Mouse (Mus musculus) lung, embryonic 15.5 days (tissue): ENCODE results near the gene H2-K1. TPM values are rescaled to one million over a fixed set of nuclear protein-coding genes. Genes with fewer than 3 reads are reported as not detected.
A peak's percentile ranks its signal among the peaks of the same experiment; 100 is the strongest.

ENCODE experiments used
- ATAC-seq: fragments of 200-750 bp; cut with Nextera tagmentation; 2 replicates; pipeline ENCODE4 v1.8.0; 2017; ENCODE audit warnings: moderate number of reproducible peaks, borderline replicate concordance; ENCODE audit not compliant: low FRiP score, low TSS enrichment; ENCODE audit errors: extremely low read depth
- H3K27ac ChIP-seq: fragments of 300-500 bp; sonication (generic); 2 replicates; pipeline ENCODE4 v1.5.1; 2015; ENCODE audit warnings: moderate library complexity, mild to moderate bottlenecking, inconsistent platforms
- H3K27me3 ChIP-seq: fragments of 300-500 bp; sonication (generic); 2 replicates; pipeline ENCODE4 v1.6.1; 2015; ENCODE audit warnings: inconsistent platforms
- H3K36me3 ChIP-seq: fragments of 300-500 bp; sonication (generic); 2 replicates; pipeline ENCODE4 v1.6.1; 2015; ENCODE audit warnings: inconsistent platforms
- H3K4me1 ChIP-seq: fragments of 300-500 bp; sonication (generic); 2 replicates; pipeline ENCODE4 v1.6.1; 2015; ENCODE audit warnings: inconsistent platforms
- H3K4me2 ChIP-seq: fragments of 300-500 bp; sonication (generic); 2 replicates; pipeline ENCODE4 v1.6.1; 2015; ENCODE audit warnings: inconsistent platforms, mild to moderate bottlenecking, moderate library complexity
- H3K4me3 ChIP-seq: fragments of 300-500 bp; sonication (generic); 2 replicates; pipeline ENCODE4 v1.5.1; 2015; ENCODE audit warnings: mild to moderate bottlenecking, inconsistent platforms
- H3K9ac ChIP-seq: fragments of 300-500 bp; sonication (generic); 2 replicates; pipeline ENCODE4 v1.6.1; 2015; ENCODE audit warnings: inconsistent platforms
- H3K9me3 ChIP-seq: fragments of 300-500 bp; sonication (generic); 2 replicates; pipeline ENCODE4 v1.6.1; 2016; ENCODE audit warnings: inconsistent platforms
- WGBS: fragments of 180-500 bp; shearing (Covaris S2); methylation state at CpG from one replicate; pipeline ENCODE4 v1.1.7; 2015; 5-methylcytosine and 5-hydroxymethylcytosine counted together
- polyA plus RNA-seq: library from polyadenylated mRNA; unstranded; fragments of >200 nt; fragmentation: Nextera tagmentation; extraction: Ambion mirVana; gene quantifications from 2 replicates; pipeline ENCODE4 v1.2.1, GENCODE M21; 2015

H2-K1 gene
- polyA plus RNA-seq, 1 experiment from 2014 or later, result 69.2 TPM

DNA sequence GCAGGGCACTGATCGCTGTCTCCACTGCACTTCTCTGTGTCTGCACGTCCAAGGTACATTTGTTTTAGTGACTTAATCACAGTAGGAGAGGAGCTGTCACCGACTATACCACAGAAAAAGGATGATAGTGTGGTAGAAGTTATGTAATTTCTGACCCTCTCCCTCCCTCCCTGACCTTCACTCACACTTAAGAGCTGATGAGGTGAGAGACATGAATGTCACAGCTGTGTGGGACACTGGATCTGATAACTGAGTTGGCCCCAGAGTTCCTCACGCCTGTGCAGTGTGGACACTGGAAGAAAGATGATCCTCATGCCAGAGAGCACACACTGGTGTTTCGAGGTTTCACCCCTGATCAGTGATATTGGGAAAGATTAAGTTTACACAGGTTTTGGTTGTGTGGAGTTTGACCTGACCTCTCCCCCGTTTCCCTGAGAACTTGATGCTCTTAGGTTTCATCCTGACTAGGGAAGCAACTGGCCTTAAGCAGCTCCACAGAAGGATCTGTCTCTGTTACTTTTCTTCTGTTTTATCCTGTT lies 20.6 kb downstream of the H2-K1 start:
- no peak overlapping the region for H3K4me2 ChIP-seq
- no peak overlapping the region for H3K27ac ChIP-seq
- no peaks in the 10 kb centered on the region for H3K36me3 ChIP-seq
- no peak for ATAC-seq
- no peak overlapping the region for H3K4me3 ChIP-seq
- no peak overlapping the region for H3K9ac ChIP-seq
- peaks cover 46% of the 10 kb centered on the region for H3K27me3 ChIP-seq
- H3K9me3 ChIP-seq, result no peaks in the 10 kb centered on the region
- 36% methylated on average over 6 of the region's 6 CpGs for WGBS
- H3K4me1 ChIP-seq, result peaks cover 37% of the 10 kb centered on the region

GRCm38 (mm10) chr17:33978631-33979031 lies 21.5 kb downstream of the H2-K1 start:
- Histone ChIP-seq H3K27me3 (peaks cover 46% of the 10 kb centered on the region), H3K4me2 (peak overlapping the region; percentile 62), H3K27ac (no peak overlapping the region), H3K9ac (no peak overlapping the region), H3K4me3 (peak overlapping the region; percentile 34), H3K36me3 (no peaks in the 10 kb centered on the region), H3K4me1 (peaks cover 37% of the 10 kb centered on the region), H3K9me3 (no peaks in the 10 kb centered on the region)
- WGBS, result 1% methylated on average over 16 of the region's 17 CpGs
- ATAC-seq, result peak; percentile 44; the same call in 1 of the 2 replicates

DNA sequence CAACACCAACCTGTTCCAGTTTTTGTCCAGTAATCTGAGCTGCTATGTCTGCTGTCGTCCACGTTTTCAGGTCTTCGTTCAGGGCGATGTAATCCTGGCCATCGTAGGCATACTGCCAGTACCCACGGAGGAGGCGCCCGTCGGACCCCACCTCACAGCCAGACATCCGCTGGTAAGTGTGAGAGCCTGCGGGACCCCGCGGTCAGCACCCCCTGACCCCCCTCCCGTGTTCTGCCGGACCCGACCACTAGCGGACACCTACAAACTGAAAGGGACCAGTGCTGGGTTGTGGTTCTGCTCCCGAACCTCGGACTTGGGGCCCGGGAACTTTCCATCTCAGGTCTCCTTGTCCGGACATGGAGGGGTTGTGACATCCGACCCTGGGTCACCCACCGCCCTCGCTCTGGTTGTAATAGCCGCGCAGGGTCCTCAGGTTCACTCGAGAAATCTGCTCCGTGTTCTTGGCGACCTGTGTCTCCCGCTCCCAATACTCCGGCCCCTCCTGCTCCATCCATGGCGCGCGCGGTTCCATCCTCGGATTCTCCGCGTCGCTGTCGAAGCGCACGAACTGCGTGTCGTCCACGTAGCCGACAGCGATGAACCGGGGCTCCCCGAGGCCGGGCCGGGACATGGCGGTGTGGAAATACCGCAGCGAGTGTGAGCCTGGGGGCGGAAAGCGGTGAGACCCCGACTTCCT lies 22.1 kb downstream of the H2-K1 start:
- 2% methylated on average over 57 of the region's 57 CpGs for WGBS
- Histone ChIP-seq H3K4me2 (peak overlapping the region; percentile 62), H3K4me1 (peaks cover 37% of the 10 kb centered on the region), H3K9me3 (no peaks in the 10 kb centered on the region), H3K27me3 (peaks cover 46% of the 10 kb centered on the region), H3K4me3 (peak overlapping the region; percentile 34), H3K36me3 (no peaks in the 10 kb centered on the region), H3K27ac (no peak overlapping the region), H3K9ac (no peak overlapping the region)
- no peak for ATAC-seq

GRCm38 (mm10) chr17:33973572-33973971 lies 26.6 kb downstream of the H2-K1 start:
- 42% methylated on average over 3 of the region's 3 CpGs for WGBS
- no peak overlapping the region for H3K27ac ChIP-seq
- peaks cover 28% of the 10 kb centered on the region for H3K27me3 ChIP-seq
- no peak for ATAC-seq
- no peak overlapping the region for H3K4me2 ChIP-seq
- no peaks in the 10 kb centered on the region for H3K36me3 ChIP-seq
- H3K9ac ChIP-seq, result no peak overlapping the region
- H3K9me3 ChIP-seq, result no peaks in the 10 kb centered on the region
- H3K4me1 ChIP-seq, result peaks cover 10% of the 10 kb centered on the region
- no peak overlapping the region for H3K4me3 ChIP-seq

- peaks cover under 1% of the 10 kb centered on the region for H3K4me1 ChIP-seq
- no peaks in the 10 kb centered on the region for H3K36me3 ChIP-seq
- ATAC-seq, result peak; percentile 65; the same call in 1 of the 2 replicates
- WGBS, result 4% methylated on average over 1 of the region's 1 CpGs
- H3K27ac ChIP-seq, result no peak overlapping the region
- H3K4me2 ChIP-seq, result no peak overlapping the region
- no peak overlapping the region for H3K4me3 ChIP-seq
- H3K9me3 ChIP-seq, result no peaks in the 10 kb centered on the region
- peaks cover 19% of the 10 kb centered on the region for H3K27me3 ChIP-seq
- H3K9ac ChIP-seq, result no peak overlapping the region
Measured at GRCm38 (mm10) chr17:33972691-33973090, 27.5 kb downstream of the H2-K1 start.

DNA sequence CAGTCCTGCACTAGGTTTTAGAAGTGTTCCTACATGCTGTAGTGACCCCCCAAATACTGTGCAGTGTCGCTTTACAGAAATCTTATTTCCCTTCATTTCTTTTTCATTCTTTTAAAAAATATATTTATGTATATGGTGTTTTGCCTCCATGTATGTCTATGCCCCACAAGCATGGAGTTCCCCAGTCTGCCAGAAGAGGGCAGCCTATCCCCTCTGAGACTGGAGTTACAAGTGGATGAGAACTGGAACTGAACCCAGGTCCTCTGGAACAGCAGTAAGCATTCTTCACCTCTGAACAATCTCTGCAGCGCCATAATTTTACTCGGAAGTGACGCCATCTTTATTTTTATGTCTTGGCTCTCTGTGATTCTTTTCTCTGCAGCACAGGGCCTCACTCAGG lies 30.8 kb downstream of the H2-K1 start:
- H3K36me3 ChIP-seq, result peaks cover 8% of the 10 kb centered on the region; the same call in 1 of the 2 replicates
- no peak overlapping the region for H3K27ac ChIP-seq
- ATAC-seq, result no peak
- no peaks in the 10 kb centered on the region for H3K9me3 ChIP-seq
- WGBS, result 76% methylated on average over 4 of the region's 4 CpGs
- no peak overlapping the region for H3K9ac ChIP-seq
- no peaks in the 10 kb centered on the region; the same call in 1 of the 2 replicates for H3K27me3 ChIP-seq
- H3K4me2 ChIP-seq, result no peak overlapping the region
- H3K4me3 ChIP-seq, result no peak overlapping the region
- no peaks in the 10 kb centered on the region for H3K4me1 ChIP-seq

DNA sequence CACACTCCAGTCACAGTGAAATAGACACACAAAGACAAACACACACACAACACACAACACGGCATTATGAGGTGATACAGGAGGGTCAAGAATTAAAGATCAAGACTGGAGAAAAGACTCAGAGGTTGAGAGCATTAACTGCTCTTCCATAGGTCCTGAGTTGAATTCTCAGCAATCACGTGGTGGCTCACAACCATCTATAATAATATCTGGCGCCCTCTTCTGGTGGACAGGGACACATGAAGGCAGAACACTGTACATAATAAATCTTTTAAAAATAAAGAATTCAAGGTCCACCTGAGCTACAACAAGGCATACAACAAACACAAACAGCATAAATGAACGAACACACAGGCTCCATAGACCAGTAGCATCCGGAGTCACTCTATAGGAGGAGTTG lies 31.2 kb downstream of the H2-K1 start:
- H3K4me2 ChIP-seq, result no peak overlapping the region
- no peak overlapping the region for H3K4me3 ChIP-seq
- no peak overlapping the region for H3K9ac ChIP-seq
- no peaks in the 10 kb centered on the region for H3K4me1 ChIP-seq
- peaks cover 8% of the 10 kb centered on the region; the same call in 1 of the 2 replicates for H3K36me3 ChIP-seq
- H3K9me3 ChIP-seq, result no peaks in the 10 kb centered on the region
- H3K27ac ChIP-seq, result no peak overlapping the region
- 28% methylated on average over 5 of the region's 5 CpGs for WGBS
- ATAC-seq, result no peak
- H3K27me3 ChIP-seq, result no peaks in the 10 kb centered on the region; the same call in 1 of the 2 replicates

GRCm38 (mm10) chr17:33968489-33968888 lies 31.7 kb downstream of the H2-K1 start:
- 2% methylated on average over 9 of the region's 9 CpGs for WGBS
- peak; percentile 63 for ATAC-seq

DNA sequence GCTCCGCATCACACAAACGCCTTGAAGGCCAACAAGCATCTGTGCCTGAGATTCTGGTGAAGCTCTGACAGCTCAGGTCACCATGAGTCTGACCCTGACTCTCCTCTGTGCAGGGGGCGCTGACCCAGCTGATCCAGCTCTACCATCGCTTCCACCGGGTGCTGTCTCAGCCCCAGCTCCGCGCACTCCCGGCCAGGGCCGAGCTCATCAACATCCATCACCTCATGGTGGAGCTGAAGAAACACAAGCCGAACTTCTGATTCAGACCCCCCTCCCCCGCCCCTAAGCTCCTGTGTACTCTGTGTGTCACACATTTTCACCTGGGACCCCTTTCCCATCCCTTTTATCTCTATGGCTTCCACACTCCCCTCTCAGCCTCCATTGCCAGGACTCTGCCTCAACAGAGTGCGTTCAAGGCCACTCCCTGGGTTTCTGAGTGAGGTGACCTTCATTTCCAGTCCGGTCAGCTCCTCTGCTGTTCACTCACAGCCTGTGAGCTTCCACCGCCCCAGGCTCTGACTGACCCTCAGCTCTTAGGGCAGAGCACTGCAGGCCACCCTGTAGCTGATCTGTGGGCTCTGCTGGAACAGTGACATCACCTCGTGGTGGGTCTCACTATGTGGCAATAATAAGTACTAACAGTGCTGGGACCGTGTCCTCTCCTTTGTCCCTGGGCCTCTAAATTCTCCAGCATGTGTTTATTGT lies 34.1 kb downstream of the H2-K1 start:
- peaks cover 34% of the 10 kb centered on the region for H3K36me3 ChIP-seq
- H3K4me3 ChIP-seq, result no peak overlapping the region
- no peak overlapping the region for H3K27ac ChIP-seq
- H3K9ac ChIP-seq, result no peak overlapping the region
- no peaks in the 10 kb centered on the region for H3K4me1 ChIP-seq
- no peaks in the 10 kb centered on the region for H3K27me3 ChIP-seq
- 73% methylated on average over 16 of the region's 16 CpGs for WGBS
- no peak overlapping the region for H3K4me2 ChIP-seq
- no peak; the same call in 1 of the 2 replicates for ATAC-seq
- H3K9me3 ChIP-seq, result no peaks in the 10 kb centered on the region

More at GRCm38 (mm10) chr17:33968489-33968888, 31.7 kb downstream of the H2-K1 start:
- Histone ChIP-seq H3K27me3 (no peaks in the 10 kb centered on the region; the same call in 1 of the 2 replicates), H3K27ac (no peak overlapping the region), H3K9me3 (no peaks in the 10 kb centered on the region), H3K36me3 (peaks cover 12% of the 10 kb centered on the region), H3K4me1 (no peaks in the 10 kb centered on the region), H3K4me2 (no peak overlapping the region), H3K4me3 (no peak overlapping the region), H3K9ac (no peak overlapping the region)

GRCm38 (mm10) chr17:33965082-33965845 lies 34.9 kb downstream of the H2-K1 start:
- Histone ChIP-seq H3K9ac (no peak overlapping the region), H3K9me3 (no peaks in the 10 kb centered on the region), H3K4me3 (no peak overlapping the region), H3K36me3 (peaks cover 38% of the 10 kb centered on the region), H3K4me1 (no peaks in the 10 kb centered on the region), H3K27me3 (no peaks in the 10 kb centered on the region), H3K27ac (no peak overlapping the region), H3K4me2 (no peak overlapping the region)
- 88% methylated on average over 17 of the region's 17 CpGs for WGBS
- no peak for ATAC-seq

- Histone ChIP-seq H3K9me3 (no peaks in the 10 kb centered on the region), H3K4me3 (no peak overlapping the region), H3K27ac (no peak overlapping the region), H3K27me3 (no peaks in the 10 kb centered on the region), H3K4me2 (no peak overlapping the region), H3K9ac (no peak overlapping the region), H3K36me3 (peaks cover 56% of the 10 kb centered on the region), H3K4me1 (no peaks in the 10 kb centered on the region)
- no peak for ATAC-seq
- whole genome bisulfite sequencing, result 89% methylated on average over 7 of the region's 7 CpGs
Measured at GRCm38 (mm10) chr17:33962876-33963275, 37.3 kb downstream of the H2-K1 start.
